Mouse (Mus musculus): ENCODE measurements around the gene Ttc28.

Ttc28 gene

DNA sequence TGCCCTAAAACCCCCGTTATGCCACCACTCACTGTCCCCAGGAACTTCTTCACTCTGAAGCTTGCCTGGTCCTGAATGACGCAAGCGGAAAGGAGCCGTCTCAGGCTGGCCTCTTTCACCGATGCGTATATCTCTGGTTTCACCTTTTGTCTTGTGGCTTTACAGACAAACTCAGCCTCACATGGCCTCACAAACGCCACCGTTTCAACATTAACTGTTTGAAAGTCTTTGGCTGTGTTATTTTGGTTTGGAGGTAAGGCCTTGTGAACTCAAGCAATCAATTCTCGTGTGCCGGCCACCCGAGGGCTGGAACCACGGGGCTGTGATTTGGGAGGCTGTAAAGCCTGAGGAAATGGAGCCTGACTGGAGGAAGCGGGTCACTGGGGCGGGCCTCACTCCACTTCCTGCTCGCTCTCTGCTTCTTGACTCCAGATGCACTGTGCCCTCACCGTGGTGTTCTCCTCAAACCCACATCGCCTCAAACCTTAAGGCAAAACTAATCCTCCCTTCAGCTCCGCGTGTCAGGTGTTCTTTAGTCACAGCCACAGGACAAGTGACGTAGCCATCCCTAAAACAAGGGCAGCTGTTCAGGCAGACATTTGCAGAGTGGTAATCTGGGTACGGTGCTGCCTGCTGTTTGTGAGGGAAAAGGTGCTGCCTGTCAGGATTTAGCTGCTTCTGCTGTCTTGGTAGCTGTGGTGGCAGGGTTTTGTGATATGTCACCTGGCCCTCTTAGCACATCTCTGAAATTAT, 298.9 kb downstream of the Ttc28 start:
- 0 out of 2 replicates have a peak, but pooled peaks have one; percentile 6 for TF ChIP-seq GATA4 (IDR thresholded peaks at IDR 0.05; ENCODE audit: insufficient replicate concordance, low read length)

DNA sequence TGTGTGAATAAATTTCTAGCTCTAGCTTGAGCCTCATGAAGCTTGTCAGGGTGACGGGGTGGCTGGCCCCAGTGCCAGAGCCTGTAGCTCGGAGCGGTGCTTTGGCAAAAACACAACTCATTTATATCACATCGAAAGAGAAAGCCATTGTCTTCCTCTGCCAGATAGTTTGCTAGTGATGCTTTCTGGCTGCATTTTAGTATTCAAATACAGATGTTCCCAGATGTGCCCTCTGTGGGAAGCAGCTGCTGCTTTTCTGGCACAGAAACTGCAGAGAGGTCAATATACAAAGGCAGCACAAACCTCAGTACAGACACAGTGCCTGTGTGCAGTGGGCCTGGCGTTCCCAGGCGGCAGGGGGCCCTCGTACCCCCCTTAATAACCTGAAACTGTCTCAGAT, 300.0 kb downstream of the Ttc28 start:
- no peak for TF ChIP-seq GATA4 (IDR thresholded peaks at IDR 0.05; ENCODE audit: insufficient replicate concordance, low read length)

DNA sequence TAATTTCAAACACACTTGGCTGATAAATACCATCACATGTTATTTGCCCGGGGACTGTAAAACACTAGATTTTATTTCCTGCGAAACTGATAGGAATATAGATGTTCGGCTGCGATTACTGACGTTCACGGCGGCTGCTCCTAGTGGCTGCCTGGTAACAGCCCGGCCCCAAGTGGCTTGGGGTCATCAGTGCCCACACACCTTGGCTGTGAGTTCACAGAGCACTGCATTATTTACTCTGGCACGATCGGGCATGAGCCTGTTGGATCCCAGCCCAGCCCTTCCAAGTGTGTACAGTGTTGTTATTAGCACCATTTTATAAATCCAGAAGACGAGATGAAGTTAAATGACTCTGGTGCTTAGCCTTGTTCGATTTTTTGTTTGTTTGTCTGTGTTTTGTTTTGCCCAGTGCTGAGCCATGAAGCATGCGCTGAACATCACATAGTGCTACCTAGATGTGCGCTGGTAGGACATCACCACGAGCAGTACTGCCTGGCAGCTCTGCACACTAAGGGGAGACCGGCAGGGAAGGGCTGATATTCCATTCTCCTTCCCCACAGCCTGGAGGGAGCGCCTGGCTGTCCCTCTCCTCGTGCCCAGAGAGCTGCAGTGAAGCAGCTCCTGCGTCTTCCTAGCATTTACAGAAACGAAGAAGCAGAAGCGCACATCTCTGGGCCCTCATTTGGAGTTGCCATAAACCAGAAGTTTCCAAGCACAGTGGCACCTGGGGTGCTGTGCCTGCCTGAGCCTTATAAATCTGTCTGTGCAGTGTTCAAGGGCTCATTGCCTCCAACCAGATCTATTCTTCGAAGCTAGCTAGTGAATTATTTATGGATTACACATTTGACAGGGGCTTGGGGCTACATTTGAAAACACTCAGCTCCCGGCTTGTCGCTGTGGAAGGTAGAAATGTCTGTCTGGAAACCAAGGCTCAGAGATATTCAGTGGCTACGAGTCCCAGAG, 300.8 kb downstream of the Ttc28 start:
- no peak for TF ChIP-seq GATA4 (IDR thresholded peaks at IDR 0.05; ENCODE audit: insufficient replicate concordance, low read length)

DNA sequence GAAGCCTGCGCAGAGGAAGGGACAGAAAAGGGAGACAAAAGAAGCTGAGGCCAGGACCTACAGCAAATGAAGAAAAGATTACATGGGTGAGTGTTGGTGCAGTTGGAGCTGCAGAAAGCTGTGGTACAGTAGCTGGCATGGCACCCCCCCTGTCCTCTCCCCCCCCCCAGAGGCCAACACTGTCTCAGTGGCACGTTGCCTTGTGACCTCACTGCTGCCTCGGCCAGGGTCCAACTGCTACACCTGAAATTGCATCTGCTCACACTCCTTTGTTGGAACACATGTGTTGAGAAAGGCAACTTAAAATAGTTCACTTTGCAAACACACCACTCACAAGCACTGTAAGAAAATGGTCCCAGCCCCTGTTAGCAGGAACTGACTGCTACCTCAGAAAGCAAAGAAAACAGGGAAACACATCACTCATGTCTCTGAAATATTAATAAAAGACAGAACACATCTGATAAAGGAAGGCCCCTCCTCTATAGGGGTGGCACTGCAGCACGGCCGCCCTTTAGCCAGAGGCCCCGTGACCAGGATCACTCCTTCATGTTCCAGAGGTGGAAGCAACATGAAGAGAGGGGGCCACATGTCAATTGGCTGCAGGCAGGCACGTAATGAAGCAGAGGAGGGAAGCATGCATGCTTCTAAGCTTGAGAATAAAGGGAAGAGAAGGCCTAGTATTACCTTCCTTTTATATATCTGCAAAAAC, 301.8 kb downstream of the Ttc28 start:
- TF ChIP-seq GATA4 (IDR thresholded peaks at IDR 0.05; ENCODE audit: insufficient replicate concordance, low read length) = no peak

DNA sequence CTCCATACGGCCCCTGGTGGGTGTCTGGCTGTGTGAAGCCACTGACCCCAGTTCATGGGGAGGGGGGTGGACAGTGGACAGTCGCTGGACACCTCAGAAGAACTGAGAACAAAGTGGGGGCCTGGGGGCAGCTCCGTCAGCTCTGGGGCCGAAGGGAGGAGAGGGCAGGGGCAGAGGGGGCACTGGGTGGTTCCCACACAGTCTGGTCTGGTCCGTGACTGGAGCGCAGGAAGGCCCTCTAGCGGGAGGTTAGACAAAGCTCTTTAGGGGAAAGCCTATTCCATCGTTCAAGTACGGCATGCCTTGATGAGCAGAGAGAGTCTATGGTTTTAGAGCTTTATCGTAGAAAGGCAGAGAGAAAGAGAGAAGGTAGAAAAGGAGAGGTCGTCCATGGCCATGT, 307.0 kb downstream of the Ttc28 start:
- no peak for TF ChIP-seq GATA4 (IDR thresholded peaks at IDR 0.05; ENCODE audit: insufficient replicate concordance, low read length)

DNA sequence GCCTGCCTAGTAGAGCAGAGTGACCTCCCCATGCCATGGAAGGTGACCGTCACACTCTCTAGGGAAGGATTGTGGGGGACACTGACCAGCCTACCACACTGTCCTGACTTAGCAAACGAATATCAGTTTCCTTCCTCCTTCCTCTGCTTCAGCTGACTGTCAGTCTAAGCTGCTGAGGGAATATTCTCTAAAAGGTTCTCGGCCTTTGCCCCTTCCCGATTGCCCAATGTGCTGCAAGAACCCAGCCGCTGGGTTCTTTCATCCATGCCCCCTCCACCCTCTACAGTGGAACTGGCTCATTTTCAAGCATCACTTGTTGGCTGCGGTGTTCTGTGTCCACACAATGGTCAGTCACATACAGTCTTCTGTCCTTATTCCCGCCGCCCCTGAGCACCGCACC, 312.4 kb downstream of the Ttc28 start:
- no peak for TF ChIP-seq GATA4 (IDR thresholded peaks at IDR 0.05; ENCODE audit: insufficient replicate concordance, low read length)

DNA sequence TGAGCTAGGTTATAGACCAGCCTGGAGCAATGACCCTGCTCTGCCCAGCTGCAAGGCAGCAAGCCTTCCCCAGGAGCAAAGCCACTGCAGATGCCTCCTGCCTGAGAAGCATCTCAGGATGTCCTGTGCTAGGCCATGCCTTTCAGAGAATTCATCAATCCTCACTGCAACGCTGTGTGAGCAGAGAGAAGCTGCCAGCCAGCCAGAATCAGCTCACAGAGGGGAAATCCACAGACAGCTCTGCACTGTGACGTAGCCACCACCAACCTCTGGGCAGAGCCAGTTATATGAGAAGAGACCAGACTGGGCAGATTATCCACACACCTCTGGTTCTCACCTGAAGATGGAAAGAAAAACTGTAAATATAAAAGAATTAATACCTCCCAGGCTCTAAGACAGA, 315.2 kb downstream of the Ttc28 start:
- TF ChIP-seq GATA4 (IDR thresholded peaks at IDR 0.05; ENCODE audit: insufficient replicate concordance, low read length) = no peak

DNA sequence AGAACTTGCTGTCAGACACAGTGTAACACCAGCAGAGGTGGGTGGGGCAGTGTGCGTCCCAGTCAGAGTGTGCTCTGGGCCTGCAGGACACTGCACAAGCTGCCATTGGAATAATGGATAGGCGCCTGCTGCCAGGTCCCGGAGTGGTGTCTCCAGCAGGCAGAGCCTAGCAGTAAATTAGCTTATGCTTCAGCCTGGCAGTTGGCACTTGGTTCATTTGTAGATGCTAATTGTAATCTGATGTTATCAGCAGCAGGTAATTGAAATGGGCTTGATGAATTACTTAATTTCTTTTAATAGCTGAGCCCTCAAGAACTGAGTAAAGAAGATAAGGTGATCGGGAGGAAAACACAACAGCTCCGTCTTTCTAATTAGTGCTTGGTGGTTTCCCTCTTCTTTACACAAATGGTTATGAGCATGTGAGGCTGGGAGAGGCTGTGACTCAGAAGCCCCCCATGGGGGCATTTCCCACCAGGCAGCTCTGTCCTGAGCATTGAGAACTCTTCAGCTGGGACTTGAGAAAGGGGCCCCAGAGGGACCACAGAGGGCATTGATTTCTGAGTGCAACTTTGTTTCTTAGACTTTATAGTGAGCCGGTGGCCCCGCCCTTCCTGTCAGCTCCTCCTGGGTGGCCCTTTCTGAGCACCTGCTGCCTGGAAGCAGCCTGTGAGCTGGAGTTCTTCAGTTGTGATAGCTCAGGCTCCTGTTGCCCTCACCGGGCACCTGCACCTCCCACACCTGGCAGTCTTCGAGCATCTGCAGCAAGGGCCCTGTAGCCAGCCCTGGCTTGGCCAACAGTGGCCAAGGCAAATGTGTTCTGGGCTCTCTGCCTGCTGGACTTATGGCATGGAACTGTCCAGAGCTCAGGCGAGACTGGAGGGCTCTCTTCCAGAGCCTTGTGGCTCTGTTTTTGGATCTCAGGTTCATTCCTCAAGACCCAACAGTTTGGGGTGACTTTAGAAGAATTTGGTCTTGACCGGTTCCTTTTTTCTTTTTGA, 316.2 kb downstream of the Ttc28 start:
- no peak for TF ChIP-seq GATA4 (IDR thresholded peaks at IDR 0.05; ENCODE audit: insufficient replicate concordance, low read length)

DNA sequence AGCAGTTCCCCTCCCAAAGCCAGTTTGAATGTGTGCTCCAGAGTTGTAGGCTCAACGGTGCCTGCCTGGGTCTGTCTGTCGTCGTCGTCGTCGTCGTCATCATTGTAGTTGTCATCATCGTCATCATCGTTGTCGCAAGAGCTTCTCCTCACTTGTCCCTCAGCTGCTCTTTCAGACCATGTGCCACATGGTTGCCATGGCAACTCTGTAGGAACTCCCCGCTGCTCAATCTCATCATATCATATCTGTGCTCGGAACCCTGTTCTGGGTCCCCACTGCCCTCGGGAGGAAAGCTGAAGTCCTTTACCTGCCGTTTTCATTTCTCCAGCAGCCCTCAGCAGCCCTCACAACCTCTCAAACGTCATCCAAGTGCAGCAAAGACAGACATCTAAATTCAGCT, 318.1 kb downstream of the Ttc28 start:
- no peak for TF ChIP-seq GATA4 (IDR thresholded peaks at IDR 0.05; ENCODE audit: insufficient replicate concordance, low read length)

DNA sequence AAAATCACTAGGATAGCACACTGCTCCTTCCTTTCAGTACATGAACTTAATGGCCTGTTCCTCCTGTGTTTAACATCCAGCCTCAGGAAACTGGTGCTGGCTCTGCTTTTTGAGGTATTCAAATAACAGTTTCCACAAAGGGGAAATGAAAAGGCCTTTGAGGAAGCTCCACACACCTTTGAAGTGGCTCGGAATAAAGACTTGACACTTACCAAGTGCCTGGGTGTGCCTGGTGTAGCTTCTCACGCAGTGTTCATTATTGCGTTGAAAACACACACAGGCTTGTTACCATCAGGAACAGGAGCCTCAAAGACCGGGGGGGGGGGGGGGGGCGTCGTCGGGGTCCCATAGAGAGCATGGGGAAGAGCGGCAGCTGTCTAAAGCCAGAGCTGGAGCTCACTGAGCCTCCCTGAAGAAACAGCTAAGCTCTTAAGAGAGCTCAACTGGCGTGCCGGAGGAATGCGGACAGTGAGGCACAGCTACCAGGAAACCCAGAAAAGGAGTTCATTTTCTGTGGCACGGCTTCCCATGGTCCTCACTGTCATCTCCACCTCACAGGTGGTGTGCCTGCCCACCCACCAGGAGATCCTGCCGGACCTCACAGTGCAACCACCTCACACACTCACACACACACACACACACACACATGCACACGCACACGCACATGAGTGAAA, 320.7 kb downstream of the Ttc28 start:
- TF ChIP-seq GATA4 (IDR thresholded peaks at IDR 0.05; ENCODE audit: insufficient replicate concordance, low read length) = no peak

DNA sequence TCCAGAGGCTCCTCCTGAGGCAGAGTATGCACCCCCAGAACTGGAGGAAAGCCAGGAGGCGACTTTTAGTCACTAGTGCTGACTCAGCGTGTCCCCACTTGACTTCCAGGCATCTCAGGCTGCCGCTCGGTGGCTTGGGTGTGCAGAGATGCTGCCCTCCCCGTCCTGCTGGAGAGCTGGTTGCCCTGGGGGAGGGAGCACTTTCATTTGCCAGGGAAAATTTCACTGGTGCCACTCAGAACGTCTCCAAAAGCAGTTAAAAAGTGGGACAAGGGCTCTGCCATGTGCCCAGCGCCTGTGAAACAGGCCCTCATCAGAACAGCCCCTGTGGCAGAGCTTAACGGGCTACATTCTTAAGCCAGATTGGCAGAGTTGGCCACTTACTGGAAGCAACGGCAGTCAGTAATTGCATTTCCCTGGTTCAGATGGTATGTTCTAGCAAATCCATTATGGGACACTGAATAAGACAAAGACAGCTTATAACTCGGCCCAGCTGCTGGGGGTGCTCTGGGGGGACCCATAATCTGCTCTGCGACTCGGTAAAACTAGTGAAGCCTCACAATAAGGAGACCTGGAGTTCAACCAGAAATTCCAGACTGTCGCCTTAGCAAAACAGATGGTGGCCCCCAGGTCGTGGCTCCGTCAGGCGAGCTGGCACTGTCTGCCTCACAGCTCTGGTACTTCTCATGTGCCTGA, 321.5 kb downstream of the Ttc28 start:
- no peak for TF ChIP-seq GATA4 (IDR thresholded peaks at IDR 0.05; ENCODE audit: insufficient replicate concordance, low read length)

DNA sequence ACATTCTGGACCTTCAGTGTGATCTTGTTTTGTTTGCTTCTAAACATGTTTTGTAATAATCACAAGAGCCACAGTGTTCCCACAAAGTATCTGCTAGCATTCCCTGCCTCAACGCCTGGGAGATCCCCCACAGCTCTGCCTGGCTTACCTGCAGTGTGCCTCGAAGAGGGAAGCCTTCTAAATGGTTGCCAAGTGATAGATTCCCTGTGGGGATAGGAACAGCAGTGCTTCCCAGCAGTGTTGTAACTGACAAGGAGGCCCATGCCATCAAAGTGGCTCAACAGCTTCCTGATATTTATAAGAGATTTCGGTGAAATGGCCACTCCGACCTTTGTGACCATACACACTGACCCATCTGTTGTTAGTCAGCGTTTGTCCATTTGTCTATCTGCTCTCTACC, 324.6 kb downstream of the Ttc28 start:
- TF ChIP-seq GATA4 (IDR thresholded peaks at IDR 0.05; ENCODE audit: insufficient replicate concordance, low read length) = no peak

DNA sequence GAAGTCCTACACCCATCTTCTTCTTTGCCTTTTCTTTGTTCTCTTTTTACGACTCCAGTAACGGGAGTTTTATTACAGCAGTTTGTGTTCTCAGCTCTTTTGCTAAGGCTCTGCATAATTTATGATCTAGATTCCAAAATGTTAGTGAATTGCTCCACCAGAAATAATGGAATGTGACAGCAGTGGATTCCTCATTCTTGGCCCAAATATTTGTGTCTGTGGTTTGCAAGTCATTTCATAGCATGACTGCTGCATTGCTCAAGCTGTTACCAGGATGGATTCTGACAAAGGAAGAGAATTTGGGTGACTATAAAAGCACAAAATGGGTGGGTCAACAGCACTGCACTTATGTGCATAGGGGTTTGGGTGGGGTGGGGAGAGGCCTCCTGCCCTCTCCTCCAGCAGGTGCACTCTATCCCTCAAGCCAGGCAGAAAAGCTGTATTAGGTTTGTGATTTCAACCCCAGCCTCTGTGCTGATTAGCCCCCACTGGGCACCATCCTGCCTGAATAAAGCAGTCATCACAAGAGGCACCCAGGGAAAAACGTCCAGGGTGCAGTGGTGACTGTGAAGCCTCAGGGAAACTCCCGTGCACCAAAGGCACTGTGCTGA, 325.5 kb downstream of the Ttc28 start:
- TF ChIP-seq GATA4 (IDR thresholded peaks at IDR 0.05; ENCODE audit: insufficient replicate concordance, low read length) = no peak
